Mouse (Mus musculus): ENCODE data around the gene Becn1.

DNA sequence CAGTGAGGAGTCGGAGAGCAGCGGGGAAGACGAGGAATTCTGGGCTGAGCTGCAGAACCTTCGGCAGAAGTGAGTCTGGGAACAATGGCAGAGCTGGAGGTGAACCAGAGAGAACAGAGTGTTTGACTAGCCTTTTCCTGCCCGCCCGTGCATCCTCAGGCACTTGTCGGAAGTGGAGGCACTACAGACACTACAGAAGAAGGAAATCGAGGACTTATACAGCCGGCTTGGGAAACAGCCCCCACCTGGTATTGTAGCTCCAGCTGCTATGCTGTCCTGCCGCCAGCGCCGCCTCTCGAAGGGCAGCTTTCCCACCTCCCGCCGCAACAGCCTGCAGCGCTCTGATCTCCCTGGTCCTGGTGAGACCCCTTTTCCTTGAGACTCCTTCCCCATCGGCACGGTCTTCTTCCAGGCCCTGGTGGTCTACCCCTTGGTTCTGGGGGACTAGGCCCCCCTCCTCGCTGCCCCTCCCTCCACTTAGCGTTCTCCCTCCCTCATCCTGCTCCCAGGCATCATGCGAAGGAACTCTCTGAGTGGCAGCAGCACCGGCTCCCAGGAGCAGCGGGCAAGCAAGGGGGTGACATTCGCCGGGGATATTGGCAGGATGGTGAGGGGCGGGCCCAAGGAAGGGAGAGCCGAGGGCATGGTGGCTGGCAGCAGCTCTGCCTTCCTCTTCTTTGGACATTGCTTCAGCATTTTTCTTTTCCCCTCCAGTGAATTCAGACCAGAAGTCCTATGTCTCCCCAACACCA is 25.6 kb downstream of the Becn1 start:
- TF ChIP-seq JUND (IDR thresholded peaks at IDR 0.05; ENCODE audit: low read depth, low read length) (no peak), CTCF (IDR thresholded peaks at IDR 0.05 in 2 of 3, conservative IDR thresholded peaks at IDR 0.05 in 1 of 3; ENCODE audit: control insufficient read depth in 1 of 3, insufficient read depth in 1 of 3, low read depth in 2 of 3, low read length in 3 of 3, poor library complexity in 1 of 3, severe bottlenecking in 1 of 3) (no peak), CHD2 (IDR thresholded peaks at IDR 0.05; ENCODE audit: low read length) (no peak), HCFC1 (IDR thresholded peaks at IDR 0.05; ENCODE audit: low read depth, low read length) (no peak), KAT2A (conservative IDR thresholded peaks at IDR 0.05; ENCODE audit: low read depth, low read length) (no peak)
